Mouse (Mus musculus) liver, embryonic 14.5 days (tissue): ENCODE results near the gene Ms4a10.

Experiments
- CTCF ChIP-seq: IDR thresholded peaks from 2 replicates; pipeline ENCODE4 v1.5.1; 2016; ENCODE audit warnings: antibody characterized with exemption, low read depth, control low read depth
- EP300 ChIP-seq: IDR thresholded peaks from 2 replicates; pipeline ENCODE4 v1.6.1; 2016; ENCODE audit warnings: antibody characterized with exemption, low read depth

- TF ChIP-seq CTCF: no peak
- TF ChIP-seq EP300: no peak; the same call in 1 of the 2 replicates
Measured at GRCm38 (mm10) chr19:10937110-10937563, 37.3 kb downstream of the Ms4a10 start, which contains the start of gene Ptgdr2.
